Mouse (Mus musculus) 3134 (cell line): ENCODE data around the gene Txndc8.

Experiments used
- DNase-seq: peaks from one replicate; pipeline ENCODE4 v3.0.0-alpha.2; 2011; ENCODE audit warnings: low spot score; ENCODE audit not compliant: insufficient read length; ENCODE audit errors: extremely low read depth

Gene Txndc8

DNA sequence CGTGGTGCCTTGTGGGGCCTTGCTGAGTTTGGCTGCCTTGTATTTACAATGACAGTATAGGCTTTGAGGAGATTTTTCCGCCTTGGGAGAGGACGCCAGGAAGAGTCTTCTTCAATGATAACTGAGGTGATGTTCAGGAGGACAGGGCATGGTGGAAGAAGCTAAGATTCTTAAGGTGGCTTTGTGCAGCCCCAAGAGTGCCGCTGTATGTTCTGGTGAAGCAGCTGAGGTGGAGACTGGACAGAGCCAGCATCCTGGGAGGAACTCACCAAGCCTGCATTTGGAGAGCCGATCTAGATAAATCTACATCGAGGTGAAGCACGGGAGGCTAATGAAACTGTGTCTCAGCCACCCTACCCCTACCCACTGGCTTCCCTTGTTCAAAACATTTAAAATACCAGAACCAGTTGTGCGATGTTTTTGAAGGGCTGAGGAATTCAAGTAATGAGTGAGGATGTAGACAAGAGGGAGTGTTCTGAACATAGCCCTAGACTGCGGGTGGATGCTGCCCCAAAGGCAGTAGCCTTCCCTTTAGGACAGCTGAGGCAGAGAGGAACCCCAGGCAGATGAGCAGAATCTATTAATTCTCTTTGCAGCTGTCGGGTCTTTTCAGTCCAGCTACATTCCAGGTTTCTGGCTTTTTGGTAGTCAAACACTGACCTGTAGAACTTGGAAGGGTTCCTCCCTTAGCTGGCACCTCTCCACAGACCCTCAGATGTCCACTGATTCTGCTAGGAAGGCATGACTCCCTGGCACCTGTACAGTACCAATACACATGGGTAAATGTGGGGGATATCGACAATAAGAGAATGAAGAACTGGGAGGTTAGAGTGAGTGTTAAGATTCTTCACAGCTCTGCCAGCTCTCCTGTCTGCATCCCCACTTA, 51.5 kb downstream of the Txndc8 start:
- no peak for DNase-seq

DNA sequence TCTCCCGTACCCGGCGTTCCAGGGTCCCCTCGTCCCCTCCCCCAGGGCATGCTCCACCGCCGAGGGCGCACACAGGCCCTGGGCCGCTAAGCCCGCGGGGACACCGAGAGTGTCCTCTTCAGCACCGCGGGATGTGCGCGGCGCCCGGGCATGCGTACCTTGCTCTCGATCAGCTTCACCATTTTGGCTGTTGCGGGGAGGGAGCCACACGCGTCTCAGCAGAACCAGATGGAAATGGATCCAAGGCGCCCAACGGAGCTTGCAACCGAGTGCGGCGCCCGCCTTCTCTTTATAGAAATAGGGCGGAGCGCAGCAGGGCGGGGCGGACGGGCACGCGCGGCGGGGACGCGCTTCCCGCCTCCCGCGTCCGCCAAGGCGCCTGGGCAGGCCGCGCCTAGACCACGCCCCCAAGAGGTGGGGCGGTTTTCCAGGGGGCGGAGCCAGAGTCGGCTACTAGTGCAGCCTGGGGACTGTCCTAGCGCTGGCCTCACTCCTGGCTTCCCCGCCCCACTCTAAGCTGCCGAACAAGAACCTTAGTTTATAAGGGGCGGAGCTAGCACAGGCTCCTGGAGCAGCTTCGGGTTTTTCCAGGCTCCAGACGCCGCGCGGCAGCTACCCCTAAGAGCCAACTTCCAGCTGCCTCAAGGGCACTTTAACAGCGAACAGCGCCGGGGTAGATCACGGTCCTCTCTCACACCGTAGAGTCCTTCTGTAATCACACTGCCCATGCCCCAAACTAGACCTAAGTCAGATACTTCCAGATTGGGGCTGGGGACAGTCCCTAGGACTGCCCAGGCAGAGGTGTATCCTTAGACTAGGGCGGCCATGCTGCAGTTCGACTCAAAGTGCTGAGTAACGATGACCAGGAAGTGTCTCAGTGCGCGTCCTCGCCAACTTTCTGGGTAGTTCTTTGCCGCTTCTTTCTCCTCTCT, 52.6 kb downstream of the Txndc8 start, which contains the start of gene Txn1:
TSS of gene Txn1 (minus strand) at position 383 of the 932 bp plus-strand sequence.
- DNase-seq = peak; percentile 100

DNA sequence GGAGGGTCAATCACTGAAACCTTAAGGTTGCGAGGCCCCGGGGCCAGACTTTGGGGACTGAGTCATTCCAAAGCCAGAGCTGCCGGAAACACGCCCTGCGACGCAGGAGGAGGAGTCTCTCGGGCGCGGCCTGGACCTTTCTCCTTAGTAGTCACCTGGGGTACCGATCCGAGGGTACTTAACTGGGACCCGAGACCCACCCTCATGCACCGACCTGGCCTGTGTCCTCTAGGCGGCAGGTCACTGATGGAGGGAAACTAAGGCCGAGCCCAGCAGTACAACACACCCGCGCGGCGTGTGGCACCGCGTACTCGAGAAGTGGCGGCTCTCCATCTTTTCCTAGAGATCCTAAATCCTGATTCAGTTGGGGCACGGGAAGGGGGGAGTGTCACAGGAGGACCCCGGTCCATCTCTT, 53.4 kb downstream of the Txndc8 start:
- peak; percentile 89 for DNase-seq

DNA sequence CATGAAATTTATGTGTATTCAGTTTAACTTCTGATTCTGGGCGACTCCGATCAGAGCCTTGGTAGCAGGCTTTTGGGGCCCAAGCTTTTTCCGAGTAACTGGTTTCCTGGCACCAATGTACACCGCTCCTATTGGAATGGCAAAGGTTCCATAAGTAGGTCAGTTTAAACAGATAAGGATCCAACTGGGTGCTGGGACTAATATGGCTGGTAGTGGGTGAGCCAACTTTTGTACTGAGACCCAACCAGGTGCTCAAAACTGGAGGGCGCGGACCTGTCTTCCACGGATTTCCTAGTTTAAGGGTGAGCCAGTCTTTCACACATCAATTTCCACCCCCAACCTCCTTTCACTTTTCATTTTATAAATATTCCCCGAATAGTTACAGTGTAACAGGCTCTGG, 53.9 kb downstream of the Txndc8 start:
- DNase-seq = no peak

DNA sequence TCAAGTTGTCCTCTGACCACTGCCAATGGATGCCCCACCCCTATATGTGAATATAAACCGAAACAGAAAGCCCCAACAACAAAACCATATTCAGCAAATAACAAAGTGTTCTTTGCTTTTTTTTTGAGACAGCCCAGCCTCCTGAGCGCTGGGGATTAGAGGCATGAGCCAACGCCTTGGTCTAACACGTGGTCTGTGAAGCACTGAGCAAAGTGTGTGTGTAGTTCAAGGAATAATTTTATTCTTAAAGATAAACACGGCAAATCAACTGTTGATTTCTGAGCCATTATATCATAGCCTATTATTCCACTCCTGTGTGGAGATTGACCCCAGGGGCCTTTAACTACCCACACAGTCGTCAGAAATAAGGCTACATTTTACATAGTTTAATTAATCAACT, 54.3 kb downstream of the Txndc8 start:
- no peak for DNase-seq

DNA sequence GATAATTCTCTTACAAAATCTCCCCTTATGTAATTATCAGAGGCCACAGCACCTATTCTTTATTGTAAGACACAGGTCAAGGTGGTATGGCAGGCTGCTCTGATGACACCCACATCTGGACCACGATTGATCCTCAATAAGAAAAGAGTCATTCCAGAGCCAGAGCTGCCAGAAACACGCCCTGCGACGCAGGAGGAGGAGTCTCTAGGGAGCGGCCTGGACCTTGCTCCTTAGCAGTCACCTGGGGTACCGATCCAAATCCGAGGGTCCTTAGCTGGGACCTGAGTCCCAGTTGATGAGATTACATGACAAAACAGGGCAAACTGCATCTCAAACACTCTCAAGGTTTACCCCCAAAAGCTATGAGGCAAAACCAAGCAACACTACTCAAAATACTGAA, 55.1 kb downstream of the Txndc8 start:
- no peak for DNase-seq

DNA sequence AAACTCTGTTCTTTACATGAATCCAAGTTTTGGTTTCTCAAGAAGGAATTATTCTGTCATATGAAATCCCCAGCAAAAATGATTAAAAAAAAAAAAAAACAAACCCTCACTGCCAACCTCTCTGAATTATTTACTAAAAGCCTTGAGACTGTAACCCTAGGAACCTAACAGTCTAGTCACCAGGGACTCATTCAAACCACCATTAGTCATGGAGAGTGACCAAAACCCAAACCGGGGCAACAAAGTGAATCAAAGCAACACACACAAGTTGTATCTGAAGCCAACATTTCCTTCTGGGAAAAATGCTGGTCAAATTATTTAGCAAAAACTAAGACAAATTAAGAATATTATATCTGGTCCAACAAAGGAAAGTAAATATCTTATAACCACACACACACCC, 56.0 kb downstream of the Txndc8 start:
- peak; percentile 37 for DNase-seq

DNA sequence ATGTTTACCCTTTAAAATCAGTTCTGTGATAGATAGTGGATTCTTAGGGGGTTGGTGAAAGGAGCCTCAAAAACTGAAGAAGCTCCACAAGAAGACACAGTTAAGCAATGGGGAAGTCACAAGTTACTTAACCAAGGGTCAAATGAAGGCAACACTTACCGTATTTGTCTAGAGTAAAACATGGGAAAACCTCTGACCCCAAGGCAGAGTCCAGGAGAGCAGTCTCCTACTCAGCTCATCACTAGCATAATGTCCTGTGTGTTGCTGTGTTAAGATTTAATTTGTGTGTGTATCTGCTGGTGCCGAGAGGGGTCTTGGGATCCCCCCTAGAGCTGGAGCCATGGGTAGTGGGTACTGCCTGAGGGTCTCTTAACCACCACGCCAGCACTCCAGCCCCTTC, 56.5 kb downstream of the Txndc8 start:
- DNase-seq = no peak

DNA sequence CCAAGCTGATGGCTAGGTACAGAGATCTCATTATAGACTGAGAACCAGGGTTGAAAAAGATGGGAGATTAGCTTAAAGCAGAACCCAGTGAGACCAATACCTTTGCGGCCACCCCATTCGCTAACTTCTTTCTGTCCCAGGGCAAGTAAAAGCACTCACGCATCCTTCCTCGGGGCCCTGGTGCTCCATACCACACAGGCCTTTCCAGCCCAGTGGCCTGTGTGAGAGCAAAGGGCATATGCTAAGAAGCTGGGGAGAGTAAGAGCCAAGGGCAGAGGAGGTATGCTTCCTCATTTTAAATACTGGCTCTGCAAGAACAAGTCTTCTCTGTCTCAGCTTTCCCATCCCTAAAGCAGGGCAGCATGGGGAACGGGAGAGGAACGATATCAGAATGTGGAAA, 59.1 kb downstream of the Txndc8 start:
- DNase-seq = no peak

DNA sequence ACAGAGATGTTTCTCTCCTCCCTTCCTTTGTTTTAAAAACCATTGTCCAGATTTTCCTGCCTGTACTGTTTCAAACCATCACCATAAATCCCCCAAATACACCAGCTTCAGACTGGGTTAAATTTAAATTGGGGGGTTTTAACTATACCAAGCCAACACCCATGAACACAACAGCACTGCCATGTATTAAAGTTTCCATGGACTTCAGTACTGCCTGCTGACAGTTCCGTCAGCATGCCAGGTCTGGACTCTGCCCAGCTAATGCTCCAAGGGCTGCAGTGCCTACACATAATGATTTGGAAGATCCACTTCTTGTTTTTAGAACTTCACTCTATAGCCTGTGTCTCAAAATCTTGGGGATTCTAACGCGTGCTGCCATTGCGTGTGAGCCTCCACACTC, 61.4 kb downstream of the Txndc8 start:
- DNase-seq = no peak

DNA sequence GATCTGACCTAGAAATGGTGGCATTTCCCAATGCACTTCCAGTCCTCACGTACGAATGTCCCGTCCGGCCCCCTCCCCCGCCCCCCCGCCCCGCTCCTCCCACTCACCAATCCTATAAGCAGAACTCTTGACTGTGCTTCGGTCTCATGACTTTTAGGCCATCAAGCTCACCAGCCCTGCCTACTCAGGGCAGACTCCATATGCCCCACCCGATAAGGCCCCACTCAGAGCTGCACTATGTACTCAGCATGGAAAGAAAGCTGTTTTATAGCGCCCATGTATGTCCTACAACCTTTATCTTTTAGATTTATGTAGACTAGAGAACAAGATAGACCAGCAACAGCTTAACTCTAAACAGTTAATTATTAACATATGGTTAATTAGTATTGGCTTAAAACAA, 61.9 kb downstream of the Txndc8 start:
- no peak for DNase-seq

DNA sequence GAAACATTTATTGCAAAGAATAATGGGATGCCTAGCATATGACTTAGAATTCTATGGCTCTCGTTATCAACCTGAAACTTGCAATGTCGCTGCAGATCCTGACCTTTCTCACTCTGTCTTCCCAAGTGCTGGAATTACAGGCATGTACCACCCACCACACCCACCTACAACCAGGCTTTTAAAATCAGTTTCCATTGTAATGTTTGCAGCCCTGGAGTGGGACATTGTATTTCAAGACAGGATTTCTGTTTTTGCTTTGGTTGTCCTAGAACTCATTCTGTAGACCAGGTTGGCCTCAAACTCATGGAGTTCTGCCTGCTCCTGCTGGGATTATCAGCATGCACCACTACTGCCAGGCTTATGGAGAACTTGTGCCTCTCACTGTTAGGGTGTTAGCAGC, 66.0 kb downstream of the Txndc8 start:
- DNase-seq = no peak

DNA sequence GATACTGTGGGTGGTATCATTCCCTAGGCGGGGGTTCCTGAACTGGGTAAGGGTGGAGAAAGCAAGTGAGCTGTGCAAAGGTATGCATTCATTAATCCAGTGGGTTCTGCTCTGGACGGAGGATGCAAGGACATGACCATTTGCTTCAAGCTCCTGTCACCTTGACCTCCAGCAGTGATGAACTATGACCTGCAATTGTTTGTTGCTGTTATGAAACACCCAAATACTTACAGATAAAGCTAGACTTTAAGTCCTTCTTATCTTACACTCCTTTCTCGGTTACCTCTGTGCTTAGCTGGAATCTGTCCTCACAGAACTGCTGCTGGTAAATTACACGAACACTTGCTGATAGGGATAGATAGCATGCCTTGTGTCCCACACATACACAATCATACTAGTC, 68.3 kb downstream of the Txndc8 start:
- no peak for DNase-seq

DNA sequence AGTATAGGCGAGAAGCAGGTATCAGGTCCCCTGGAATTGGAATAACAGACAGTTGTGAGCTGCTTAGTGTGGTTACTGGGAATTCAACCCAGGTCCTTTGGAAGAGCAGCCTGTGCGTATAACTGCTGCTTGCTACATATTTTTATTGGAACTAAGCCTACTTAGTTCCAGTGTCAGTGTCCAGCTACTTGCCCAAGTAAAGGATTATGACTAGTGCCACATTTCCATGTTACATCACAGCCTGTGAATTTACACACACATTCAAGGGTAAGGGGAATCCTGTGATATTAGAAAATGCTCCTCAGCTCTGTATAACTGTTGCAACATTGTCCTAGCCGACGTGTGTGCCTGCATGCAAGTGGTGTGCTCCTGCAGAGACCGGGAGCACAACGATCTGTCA, 71.6 kb downstream of the Txndc8 start:
- DNase-seq = no peak

DNA sequence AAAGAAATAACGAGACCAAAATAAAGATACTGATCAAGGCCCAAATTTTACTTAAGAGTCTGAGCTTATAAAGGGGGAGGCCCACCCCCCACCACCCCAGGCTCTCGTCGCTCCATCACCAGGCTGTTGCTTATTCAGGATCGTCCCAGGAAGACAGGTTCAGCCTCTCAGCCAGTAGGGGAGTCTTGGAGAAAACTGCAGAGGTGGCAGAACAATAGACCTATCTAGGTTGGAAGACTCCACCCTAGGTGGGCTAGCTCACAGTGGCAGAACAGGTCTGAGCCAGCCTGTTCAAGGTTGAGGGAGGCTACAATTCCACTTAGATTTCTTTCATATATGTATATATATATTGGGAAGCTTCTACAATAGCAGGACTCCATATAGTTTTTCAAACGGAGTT, 74.7 kb downstream of the Txndc8 start:
- DNase-seq = no peak
